Mouse (Mus musculus): ENCODE measurements around the gene Gm10959. TPM values are rescaled to one million over a fixed set of nuclear protein-coding genes. Genes with fewer than 3 reads are reported as not detected.

Gm10959 gene
- total RNA-seq (2012; rRNA removed) (not detected in 2 replicates), polyA plus RNA-seq (2012; ENCODE audit: insufficient read depth in 1 of 2, insufficient read length in 2 of 2, low read depth in 1 of 2, low replicate concordance in 2 of 2, missing spikeins in 1 of 2) (not detected)

- H3K4me3 ChIP-seq (ENCODE audit: control insufficient read depth in 1 of 2, insufficient read depth in 1 of 2, low read depth in 2 of 2, low read length in 2 of 2) = no peak within 1 kb of the TSS
- peak within 1 kb of the TSS; percentile 73 for H3K27ac ChIP-seq (ENCODE audit: control insufficient read depth, low read depth, low read length)
- no peaks in the 10 kb centered on the region; the same call in 1 of the 2 replicates for H3K79me2 ChIP-seq (ENCODE audit: control insufficient read depth, insufficient read depth, low read length, poor library complexity)
- TF ChIP-seq CHD2 (IDR thresholded peaks at IDR 0.05; ENCODE audit: low read length) = no peak
- peak; percentile 12; the same call in 1 of the 2 replicates for TF ChIP-seq SIN3A (IDR thresholded peaks at IDR 0.05; ENCODE audit: low read length)
- H3K27me3 ChIP-seq (ENCODE audit: control insufficient read depth in 1 of 2, insufficient read depth in 2 of 2, low read length in 2 of 2) = no peaks in the 10 kb centered on the region
- no peak for DNase-seq (ENCODE audit: low read depth, low spot score)
- H3K4me1 ChIP-seq (ENCODE audit: control insufficient read depth in 1 of 2, insufficient read depth in 2 of 2, low read length in 2 of 2) = peaks cover 18 to 39% of the 10 kb centered on the region in 2 experiments
- H3K9me3 ChIP-seq (replicated peaks; ENCODE audit: insufficient read depth, low read length) = no peaks in the 10 kb centered on the region
- H3K9ac ChIP-seq (ENCODE audit: control insufficient read depth, low read depth, low read length, poor library complexity, severe bottlenecking) = peak within 1 kb of the TSS; percentile 28
- H3K36me3 ChIP-seq (ENCODE audit: control insufficient read depth in 1 of 2, insufficient read depth in 2 of 2, low read length in 2 of 2) = peaks cover 0 to 39% of the 10 kb centered on the region in 2 experiments; a peak in 2 of 4 replicates
Measured at GRCm38 (mm10) chr3:122919260-122919659, at the start of gene Gm10959. Gene Gm10959 (minus strand): TSS chr3:122919360.

- no peaks in the 10 kb centered on the region for H3K9me3 ChIP-seq (replicated peaks; ENCODE audit: insufficient read depth, low read length)
- no peaks in the 10 kb centered on the region for H3K27me3 ChIP-seq (ENCODE audit: control insufficient read depth in 1 of 2, insufficient read depth in 2 of 2, low read length in 2 of 2)
- TF ChIP-seq ZMIZ1 (IDR thresholded peaks at IDR 0.05; ENCODE audit: low read depth, low read length) (no peak), UBTF (IDR thresholded peaks at IDR 0.05; ENCODE audit: borderline replicate concordance, insufficient read depth, low read depth, low read length) (no peak)
Measured at GRCm38 (mm10) chr3:122968391-122968790, 49.2 kb upstream of the Gm10959 start.

GRCm38 (mm10) chr3:122964301-122964700 lies 45.1 kb upstream of the Gm10959 start:
- Histone ChIP-seq H3K9ac (ENCODE audit: control insufficient read depth, low read depth, low read length, poor library complexity, severe bottlenecking) (no peak overlapping the region), H3K9me3 (replicated peaks; ENCODE audit: insufficient read depth, low read length) (no peaks in the 10 kb centered on the region)

More at GRCm38 (mm10) chr3:122968391-122968790, 49.2 kb upstream of the Gm10959 start:
- no peaks in the 10 kb centered on the region for H3K79me2 ChIP-seq (ENCODE audit: control insufficient read depth, insufficient read depth, low read length, poor library complexity)
- no peak overlapping the region for H3K4me3 ChIP-seq (ENCODE audit: control insufficient read depth in 1 of 2, insufficient read depth in 1 of 2, low read depth in 2 of 2, low read length in 2 of 2)
- no peak overlapping the region for H3K27ac ChIP-seq (ENCODE audit: control insufficient read depth, low read depth, low read length)
- no peaks in the 10 kb centered on the region for H3K4me1 ChIP-seq (ENCODE audit: control insufficient read depth in 1 of 2, insufficient read depth in 2 of 2, low read length in 2 of 2)
- no peaks in the 10 kb centered on the region for H3K36me3 ChIP-seq (ENCODE audit: control insufficient read depth in 1 of 2, insufficient read depth in 2 of 2, low read length in 2 of 2)
- H3K9ac ChIP-seq (ENCODE audit: control insufficient read depth, low read depth, low read length, poor library complexity, severe bottlenecking) = no peak overlapping the region
- DNase-seq (ENCODE audit: low read depth, low spot score) = no peak

More at GRCm38 (mm10) chr3:122964301-122964700, 45.1 kb upstream of the Gm10959 start:
- Histone ChIP-seq H3K27me3 (ENCODE audit: control insufficient read depth in 1 of 2, insufficient read depth in 2 of 2, low read length in 2 of 2) (no peaks in the 10 kb centered on the region), H3K27ac (ENCODE audit: control insufficient read depth, low read depth, low read length) (no peak overlapping the region), H3K4me1 (ENCODE audit: control insufficient read depth in 1 of 2, insufficient read depth in 2 of 2, low read length in 2 of 2) (no peaks in the 10 kb centered on the region), H3K79me2 (ENCODE audit: control insufficient read depth, insufficient read depth, low read length, poor library complexity) (no peaks in the 10 kb centered on the region), H3K4me3 (ENCODE audit: control insufficient read depth in 1 of 2, insufficient read depth in 1 of 2, low read depth in 2 of 2, low read length in 2 of 2) (no peak overlapping the region), H3K36me3 (ENCODE audit: control insufficient read depth in 1 of 2, insufficient read depth in 2 of 2, low read length in 2 of 2) (no peaks in the 10 kb centered on the region)
- TF ChIP-seq ZKSCAN1 (IDR thresholded peaks at IDR 0.05; ENCODE audit: low read depth, low read length) (no peak), MAX (IDR thresholded peaks at IDR 0.05; ENCODE audit: low read length) (no peak), ZC3H11A (IDR thresholded peaks at IDR 0.05; ENCODE audit: low read depth, low read length) (no peak), RAD21 (IDR thresholded peaks at IDR 0.05; ENCODE audit: low read depth, low read length) (no peak), KAT2A (conservative IDR thresholded peaks at IDR 0.05; ENCODE audit: low read depth, low read length) (no peak), TBP (IDR thresholded peaks at IDR 0.05; ENCODE audit: low read depth, low read length) (no peak), MEF2A (IDR thresholded peaks at IDR 0.05; ENCODE audit: extremely low read depth, insufficient replicate concordance, low read depth, low read length, poor library complexity, severe bottlenecking) (no peak), HCFC1 (IDR thresholded peaks at IDR 0.05; ENCODE audit: low read depth, low read length) (no peak), JUND (IDR thresholded peaks at IDR 0.05; ENCODE audit: low read depth, low read length) (no peak), MYC (IDR thresholded peaks at IDR 0.05; ENCODE audit: low read depth, low read length) (no peak), ETS1 (IDR thresholded peaks at IDR 0.05; ENCODE audit: low read depth, low read length) (no peak), GATA1 (IDR thresholded peaks at IDR 0.05; ENCODE audit: low read depth, low read length) (no peak)
- DNase-seq (ENCODE audit: low read depth, low spot score) = no peak
